Mouse (Mus musculus): ENCODE results near the gene Cnot9. TPM values are rescaled to one million over a fixed set of nuclear protein-coding genes. Genes with fewer than 3 reads are reported as not detected.
"Not testable (repeated sequence)": the region's sequence is repeated elsewhere in the genome, so short reads cannot be mapped to it uniquely, and the experiment has no call there.

Cnot9 gene
- total RNA-seq, 1 experiment: 57.1 TPM

GRCm38 (mm10) chr1:74505393-74505720, 501 bp upstream of the Cnot9 start:
- Histone ChIP-seq H3K4me3 (ENCODE audit: insufficient read depth in 1 of 2, low read depth in 1 of 2, low read length in 2 of 2, poor library complexity in 1 of 2, severe bottlenecking in 1 of 2) (peak overlapping the region; percentile 95 to 99), H3K4me1 (ENCODE audit: control insufficient read depth in 2 of 2, insufficient read depth in 2 of 2, low read length in 2 of 2, poor library complexity in 1 of 2) (peaks cover 1 to 8% of the 10 kb centered on the region in 2 experiments; a peak in 1 of 4 replicates), H3K9ac (ENCODE audit: insufficient read depth, low read depth, low read length, poor library complexity, severe bottlenecking) (peak overlapping the region; percentile 96), H3K36me3 (ENCODE audit: control insufficient read depth, insufficient read depth, low read length, poor library complexity, severe bottlenecking) (no peaks in the 10 kb centered on the region; the same call in 1 of the 2 replicates), H3K9me3 (ENCODE audit: control insufficient read depth, insufficient read depth, low read depth, low read length) (no peaks in the 10 kb centered on the region), H3K27ac (ENCODE audit: insufficient read depth, low read depth, low read length, poor library complexity, severe bottlenecking) (peak overlapping the region; percentile 84)
- no peak for TF ChIP-seq CHD2 (IDR thresholded peaks at IDR 0.05; ENCODE audit: low read depth, low read length)
- no peak for TF ChIP-seq HCFC1 (IDR thresholded peaks at IDR 0.05; ENCODE audit: borderline replicate concordance, insufficient read depth, low read length)
- no peak for TF ChIP-seq ZNF384 (IDR thresholded peaks at IDR 0.05; ENCODE audit: low read depth, low read length)
- no peak for TF ChIP-seq MAFK (IDR thresholded peaks at IDR 0.05; ENCODE audit: insufficient read depth, low read depth, low read length)
- TF ChIP-seq ZC3H11A (IDR thresholded peaks at IDR 0.05; ENCODE audit: borderline replicate concordance, low read depth, low read length): no peak
- no peak for DNase-seq (ENCODE audit: low read depth, low spot score)
- in situ Hi-C loops (cut with MboI; ENCODE audit: low sequenced_read_pairs in 2 of 2, unreplicated experiment in 2 of 2): no loop called here

DNA sequence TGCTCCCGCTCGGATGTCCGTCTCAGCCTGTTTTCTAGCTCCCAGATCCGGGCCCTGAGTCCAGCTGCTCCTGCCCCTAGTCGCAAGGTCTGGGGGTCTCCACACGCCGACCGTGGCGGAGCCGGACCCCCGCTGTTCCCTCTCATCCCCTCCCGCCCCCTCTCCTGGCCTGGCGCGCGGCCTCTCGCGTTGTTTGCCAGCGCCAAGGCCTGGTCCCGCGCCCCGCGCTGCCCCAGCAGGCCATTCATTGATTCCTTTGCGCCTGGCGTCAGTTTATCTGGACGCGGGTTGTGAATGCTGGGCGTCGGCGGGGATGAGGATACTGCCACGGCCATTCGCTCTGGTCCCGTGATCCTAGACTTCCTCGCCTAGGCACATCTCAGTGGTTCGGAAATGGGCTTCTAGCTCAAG, 618 bp downstream of the Cnot9 start:
- TF ChIP-seq ZC3H11A (IDR thresholded peaks at IDR 0.05; ENCODE audit: borderline replicate concordance, low read depth, low read length) (no peak), CHD2 (IDR thresholded peaks at IDR 0.05; ENCODE audit: low read depth, low read length) (peak; percentile 93), HCFC1 (IDR thresholded peaks at IDR 0.05; ENCODE audit: borderline replicate concordance, insufficient read depth, low read length) (no peak; the same call in 1 of the 2 replicates), ZNF384 (IDR thresholded peaks at IDR 0.05; ENCODE audit: low read depth, low read length) (no peak)
- Histone ChIP-seq H3K27ac (ENCODE audit: insufficient read depth, low read depth, low read length, poor library complexity, severe bottlenecking) (peak overlapping the region; percentile 97), H3K4me1 (ENCODE audit: control insufficient read depth in 2 of 2, insufficient read depth in 2 of 2, low read length in 2 of 2, poor library complexity in 1 of 2) (peaks cover 1 to 8% of the 10 kb centered on the region in 2 experiments; a peak in 1 of 4 replicates), H3K36me3 (ENCODE audit: control insufficient read depth, insufficient read depth, low read length, poor library complexity, severe bottlenecking) (no peaks in the 10 kb centered on the region; the same call in 1 of the 2 replicates), H3K4me3 (ENCODE audit: insufficient read depth in 1 of 2, low read depth in 1 of 2, low read length in 2 of 2, poor library complexity in 1 of 2, severe bottlenecking in 1 of 2) (peak overlapping the region; percentile 81 to 93), H3K9ac (ENCODE audit: insufficient read depth, low read depth, low read length, poor library complexity, severe bottlenecking) (peak overlapping the region; percentile 99), H3K9me3 (ENCODE audit: control insufficient read depth, insufficient read depth, low read depth, low read length) (no peaks in the 10 kb centered on the region)
- DNase-seq (ENCODE audit: low read depth, low spot score): peak; percentile 77
- in situ Hi-C loops (cut with MboI; ENCODE audit: low sequenced_read_pairs in 2 of 2, unreplicated experiment in 2 of 2): no loop called here

- TF ChIP-seq HCFC1 (IDR thresholded peaks at IDR 0.05; ENCODE audit: borderline replicate concordance, insufficient read depth, low read length) (no peak), CHD2 (IDR thresholded peaks at IDR 0.05; ENCODE audit: low read depth, low read length) (no peak), MAFK (IDR thresholded peaks at IDR 0.05; ENCODE audit: insufficient read depth, low read depth, low read length) (no peak), ZNF384 (IDR thresholded peaks at IDR 0.05; ENCODE audit: low read depth, low read length) (no peak), ZC3H11A (IDR thresholded peaks at IDR 0.05; ENCODE audit: borderline replicate concordance, low read depth, low read length) (no peak)
- no peak for DNase-seq (ENCODE audit: low read depth, low spot score)
- in situ Hi-C loops (cut with MboI; ENCODE audit: low sequenced_read_pairs in 2 of 2, unreplicated experiment in 2 of 2): no loop called here
- Histone ChIP-seq H3K36me3 (ENCODE audit: control insufficient read depth, insufficient read depth, low read length, poor library complexity, severe bottlenecking) (no peaks in the 10 kb centered on the region), H3K27ac (ENCODE audit: insufficient read depth, low read depth, low read length, poor library complexity, severe bottlenecking) (no peak overlapping the region), H3K4me1 (ENCODE audit: control insufficient read depth in 2 of 2, insufficient read depth in 2 of 2, low read length in 2 of 2, poor library complexity in 1 of 2) (peaks cover 1 to 8% of the 10 kb centered on the region in 2 experiments; a peak in 1 of 4 replicates), H3K9me3 (ENCODE audit: control insufficient read depth, insufficient read depth, low read depth, low read length) (no peaks in the 10 kb centered on the region), H3K4me3 (ENCODE audit: insufficient read depth in 1 of 2, low read depth in 1 of 2, low read length in 2 of 2, poor library complexity in 1 of 2, severe bottlenecking in 1 of 2) (peak overlapping the region in 1 of 2 experiments; percentile 81; a peak in 1 of 4 replicates), H3K9ac (ENCODE audit: insufficient read depth, low read depth, low read length, poor library complexity, severe bottlenecking) (peak overlapping the region; percentile 37; the same call in 1 of the 2 replicates)
Observed at GRCm38 (mm10) chr1:74507780-74508179, 1.9 kb downstream of the Cnot9 start.

GRCm38 (mm10) chr1:74511306-74511705, 5.4 kb downstream of the Cnot9 start:
- H3K27ac ChIP-seq (ENCODE audit: insufficient read depth, low read depth, low read length, poor library complexity, severe bottlenecking): no peak overlapping the region
- no peaks in the 10 kb centered on the region for H3K36me3 ChIP-seq (ENCODE audit: control insufficient read depth, insufficient read depth, low read length, poor library complexity, severe bottlenecking)
- H3K9me3 ChIP-seq (ENCODE audit: control insufficient read depth, insufficient read depth, low read depth, low read length): no peaks in the 10 kb centered on the region
- no peak overlapping the region for H3K4me3 ChIP-seq (ENCODE audit: insufficient read depth in 1 of 2, low read depth in 1 of 2, low read length in 2 of 2, poor library complexity in 1 of 2, severe bottlenecking in 1 of 2)
- no peak overlapping the region for H3K9ac ChIP-seq (ENCODE audit: insufficient read depth, low read depth, low read length, poor library complexity, severe bottlenecking)
- DNase-seq (ENCODE audit: low read depth, low spot score): no peak
- in situ Hi-C loops (cut with MboI; ENCODE audit: low sequenced_read_pairs in 2 of 2, unreplicated experiment in 2 of 2): no loop called here
- TF ChIP-seq ZC3H11A (IDR thresholded peaks at IDR 0.05; ENCODE audit: borderline replicate concordance, low read depth, low read length) (no peak), MAFK (IDR thresholded peaks at IDR 0.05; ENCODE audit: insufficient read depth, low read depth, low read length) (no peak), HCFC1 (IDR thresholded peaks at IDR 0.05; ENCODE audit: borderline replicate concordance, insufficient read depth, low read length) (no peak), ZNF384 (IDR thresholded peaks at IDR 0.05; ENCODE audit: low read depth, low read length) (no peak)
- 0 out of 4 replicates have a peak, but pooled peaks cover 0 to 1% of the 10 kb centered on the region in 2 experiments for H3K4me1 ChIP-seq (ENCODE audit: control insufficient read depth in 2 of 2, insufficient read depth in 2 of 2, low read length in 2 of 2, poor library complexity in 1 of 2)

- DNase-seq (ENCODE audit: low read depth, low spot score); H3K27ac ChIP-seq (ENCODE audit: insufficient read depth, low read depth, low read length, poor library complexity, severe bottlenecking); in situ Hi-C loops (cut with MboI; ENCODE audit: low sequenced_read_pairs in 2 of 2, unreplicated experiment in 2 of 2); H3K4me1 ChIP-seq (ENCODE audit: control insufficient read depth in 2 of 2, insufficient read depth in 2 of 2, low read length in 2 of 2, poor library complexity in 1 of 2); H3K36me3 ChIP-seq (ENCODE audit: control insufficient read depth, insufficient read depth, low read length, poor library complexity, severe bottlenecking); H3K9ac ChIP-seq (ENCODE audit: insufficient read depth, low read depth, low read length, poor library complexity, severe bottlenecking); H3K9me3 ChIP-seq (ENCODE audit: control insufficient read depth, insufficient read depth, low read depth, low read length); H3K4me3 ChIP-seq (ENCODE audit: insufficient read depth in 1 of 2, low read depth in 1 of 2, low read length in 2 of 2, poor library complexity in 1 of 2, severe bottlenecking in 1 of 2): not testable (repeated sequence)
Observed at GRCm38 (mm10) chr1:74512999-74513398, 7.1 kb downstream of the Cnot9 start.

Data from ES-E14 (cell line).